Mouse (Mus musculus): ENCODE results near the gene Ank.

The Ank gene

GRCm38 (mm10) chr15:27597516-27597915 lies 131.0 kb downstream of the Ank start:
- DNase-seq (ENCODE audit: low read depth, low spot score): no peak

- no peak for DNase-seq (ENCODE audit: low read depth, low spot score)
These were observed 132.4 kb downstream of the Ank start for GRCm38 (mm10) chr15:27598786-27599385.

GRCm38 (mm10) chr15:27600524-27600923 lies 134.0 kb downstream of the Ank start:
- no peak for DNase-seq (ENCODE audit: low read depth, low spot score)

- DNase-seq (ENCODE audit: low read depth, low spot score): no peak
These were observed 138.1 kb downstream of the Ank start for GRCm38 (mm10) chr15:27604558-27604957.

- DNase-seq (ENCODE audit: low read depth, low spot score): no peak
These were observed 138.8 kb downstream of the Ank start for GRCm38 (mm10) chr15:27605252-27605651.

GRCm38 (mm10) chr15:27609554-27609953 lies 143.1 kb downstream of the Ank start:
- no peak for DNase-seq (ENCODE audit: low read depth, low spot score)

GRCm38 (mm10) chr15:27612533-27613221 lies 146.2 kb downstream of the Ank start:
- peak; percentile 26 for DNase-seq (ENCODE audit: low read depth, low spot score)

DNA sequence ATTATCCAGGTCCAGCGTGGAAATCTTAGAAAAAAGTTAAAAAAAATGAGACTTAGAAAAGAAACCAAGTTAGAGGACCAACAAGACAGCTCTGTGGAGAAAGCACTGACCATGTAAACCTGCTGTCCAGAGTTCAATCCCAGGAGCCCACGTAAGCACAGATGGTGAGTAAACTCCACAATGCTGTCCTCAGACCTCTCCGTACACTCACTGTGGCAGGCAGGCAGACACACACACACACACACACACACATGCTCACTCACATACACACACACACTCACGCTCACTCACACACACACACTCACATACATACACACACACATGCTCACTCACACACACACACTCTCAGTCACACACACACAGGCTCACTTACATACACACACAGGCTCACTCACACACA lies 146.8 kb downstream of the Ank start:
- DNase-seq (ENCODE audit: low read depth, low spot score): no peak

DNA sequence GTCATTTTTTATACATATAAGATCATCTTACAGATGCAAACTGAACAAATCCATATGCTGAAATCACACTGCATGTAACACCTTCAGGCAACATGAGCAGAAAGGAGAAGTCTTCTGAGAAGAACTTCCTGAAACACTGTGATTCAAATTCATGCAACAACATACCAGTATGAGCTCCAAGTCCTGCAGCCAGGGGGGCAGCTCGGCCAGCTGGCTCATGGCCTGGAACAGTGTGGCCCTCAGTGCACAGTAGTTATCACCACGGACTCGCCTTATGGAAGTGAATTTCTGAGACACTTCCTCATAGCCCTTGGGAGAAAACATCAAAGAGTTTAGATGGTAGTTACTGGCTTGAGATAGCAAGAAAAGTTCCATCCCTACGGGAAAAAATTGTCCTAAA lies 149.7 kb downstream of the Ank start:
- DNase-seq (ENCODE audit: low read depth, low spot score): no peak

GRCm38 (mm10) chr15:27617227-27617626 lies 150.8 kb downstream of the Ank start:
- DNase-seq (ENCODE audit: low read depth, low spot score): no peak

- no peak for DNase-seq (ENCODE audit: low read depth, low spot score)
These were observed 152.5 kb downstream of the Ank start for GRCm38 (mm10) chr15:27618778-27619533.

GRCm38 (mm10) chr15:27619683-27620082 lies 153.2 kb downstream of the Ank start:
- DNase-seq (ENCODE audit: low read depth, low spot score): no peak

GRCm38 (mm10) chr15:27620475-27621185 lies 154.2 kb downstream of the Ank start:
- DNase-seq (ENCODE audit: low read depth, low spot score): no peak

DNA sequence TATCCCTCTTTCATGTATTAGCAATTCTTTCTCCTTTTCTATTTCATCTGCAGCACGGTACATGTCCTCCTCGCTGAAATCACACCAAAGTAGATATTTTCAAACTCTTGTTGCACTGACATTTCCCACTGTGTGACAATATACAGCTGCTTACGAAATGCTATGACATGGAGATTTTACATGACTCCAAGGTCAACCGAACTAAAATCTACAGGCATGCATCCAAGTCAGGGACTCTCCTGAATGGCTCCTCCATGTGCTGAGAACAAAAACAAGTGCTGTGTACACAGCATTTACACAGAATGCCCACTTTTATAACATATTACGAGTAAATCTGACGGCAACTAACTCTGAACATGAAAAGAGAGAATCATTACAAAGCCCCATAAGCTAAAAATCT lies 156.8 kb downstream of the Ank start:
- no peak for DNase-seq (ENCODE audit: low read depth, low spot score)

GRCm38 (mm10) chr15:27625014-27625889 lies 158.8 kb downstream of the Ank start:
- no peak for DNase-seq (ENCODE audit: low read depth, low spot score)

DNA sequence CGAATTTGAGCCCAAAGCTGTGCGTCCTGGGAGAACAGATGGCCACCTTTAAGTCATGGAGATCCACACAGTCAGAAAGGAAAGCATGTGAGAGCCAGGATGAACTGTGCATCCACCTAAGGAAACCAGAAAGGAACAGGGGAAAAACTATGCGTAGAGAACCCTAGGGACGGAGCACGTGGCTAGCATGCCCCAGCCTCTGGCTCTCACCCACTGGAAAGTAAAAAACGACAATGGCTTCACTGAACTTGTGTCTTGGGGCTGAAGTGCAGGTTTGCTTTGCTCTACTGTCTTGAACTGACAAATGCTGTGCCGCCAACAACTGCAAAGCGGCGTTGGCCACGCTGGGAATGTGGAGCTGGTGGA lies 159.4 kb downstream of the Ank start:
- DNase-seq (ENCODE audit: low read depth, low spot score): no peak

DNA sequence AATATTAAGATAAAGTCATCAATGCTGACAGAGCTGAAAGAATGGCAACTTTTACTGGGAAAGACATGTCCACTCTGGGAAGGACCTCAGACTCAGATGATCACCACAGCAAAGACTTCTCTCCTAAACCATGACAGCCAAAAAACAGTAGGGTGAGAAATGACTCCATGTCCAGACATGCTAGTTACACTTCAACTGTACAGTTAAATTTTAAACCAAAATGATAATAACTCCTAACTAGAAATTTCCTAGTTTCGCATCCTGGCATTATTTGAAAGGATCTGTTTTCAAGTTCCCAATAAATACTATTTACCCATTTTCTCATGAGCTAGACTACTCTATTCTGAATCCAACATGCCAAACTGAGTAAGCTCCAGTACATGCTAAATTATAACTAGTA lies 159.8 kb downstream of the Ank start:
- DNase-seq (ENCODE audit: low read depth, low spot score): no peak

- DNase-seq (ENCODE audit: low read depth, low spot score): no peak
These were observed 161.3 kb downstream of the Ank start for GRCm38 (mm10) chr15:27627794-27628193.

DNA sequence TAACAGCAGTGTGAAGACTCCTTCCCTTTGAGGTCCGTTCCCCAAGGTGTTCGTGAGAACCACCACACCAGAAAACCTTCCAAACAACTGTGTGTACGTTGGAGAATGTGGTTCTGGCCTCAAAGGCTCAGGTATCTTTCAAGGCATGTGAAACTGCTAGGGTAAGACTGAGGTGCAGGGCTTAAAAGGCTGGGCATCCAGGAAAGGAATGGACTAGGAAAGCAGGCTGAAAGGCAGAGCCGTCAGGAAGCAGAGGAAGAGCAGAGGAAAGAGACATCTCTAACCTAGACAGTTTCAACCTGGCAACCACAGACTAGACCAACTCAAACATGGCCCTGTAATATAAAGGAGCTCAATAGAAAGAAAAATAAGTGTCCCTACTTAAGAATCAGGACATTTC lies 162.6 kb downstream of the Ank start:
- DNase-seq (ENCODE audit: low read depth, low spot score): no peak

DNA sequence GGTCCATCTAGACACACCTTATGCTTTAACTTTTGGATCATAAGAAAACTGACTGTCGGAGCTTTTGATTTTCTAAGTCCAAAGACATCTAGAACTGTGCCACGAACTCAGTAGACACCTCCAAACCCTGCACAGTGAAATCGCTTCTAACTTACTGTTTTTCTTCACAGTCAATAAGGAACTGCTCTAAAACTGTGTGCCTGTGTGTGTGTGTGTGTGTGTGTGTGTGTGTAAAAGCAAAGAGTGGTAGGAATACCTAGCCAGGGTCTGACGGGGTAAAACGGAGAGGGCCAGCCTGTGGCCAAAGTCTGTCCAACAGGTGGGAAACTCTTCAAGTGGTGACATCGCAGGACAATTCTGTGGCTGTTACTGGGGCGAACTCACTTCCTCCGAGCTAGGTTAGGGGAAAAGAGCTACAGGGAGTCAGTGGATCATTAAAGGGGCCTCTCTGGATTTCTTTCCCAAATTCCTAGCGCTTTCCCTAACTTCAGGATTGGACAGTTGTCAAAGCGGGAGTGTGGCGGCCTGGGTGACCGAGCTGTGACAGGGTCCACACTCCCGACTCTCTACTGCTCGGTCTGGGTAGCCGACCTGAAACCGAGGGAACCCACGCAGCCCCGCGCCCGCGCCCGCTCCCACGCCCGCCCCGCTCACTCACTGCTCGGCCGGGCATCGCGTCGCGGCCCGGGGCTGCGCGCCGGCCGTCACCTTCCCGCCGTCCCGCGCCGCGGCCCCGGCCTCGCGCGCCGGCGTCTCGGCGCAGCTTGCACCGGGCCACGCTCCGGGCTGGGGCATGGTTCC lies 163.5 kb downstream of the Ank start:
- no peak for DNase-seq (ENCODE audit: low read depth, low spot score)
